Mouse (Mus musculus) liver, embryonic 16.5 days (tissue): ENCODE data around the gene Spsb1. TPM values are rescaled to one million over a fixed set of nuclear protein-coding genes. Genes with fewer than 3 reads are reported as not detected.

Source experiments
- ATAC-seq: fragments of 200-750 bp; cut with Nextera tagmentation; 2 replicates; pipeline ENCODE4 v1.8.0; 2017; ENCODE audit warnings: low read depth, mild to moderate bottlenecking, moderate number of reproducible peaks, moderate library complexity
- H3K27ac ChIP-seq: fragments of 300-500 bp; sonication (generic); 2 replicates; pipeline ENCODE4 v1.5.1; 2014; ENCODE audit warnings: mild to moderate bottlenecking, low read length
- H3K27me3 ChIP-seq: fragments of 300-500 bp; sonication (generic); 2 replicates; pipeline ENCODE4 v1.6.1; 2014; ENCODE audit warnings: low read depth, low read length, mixed read lengths; ENCODE audit not compliant: control insufficient read depth, insufficient read depth
- H3K36me3 ChIP-seq: fragments of 300-500 bp; sonication (generic); 2 replicates; pipeline ENCODE4 v1.6.1; 2014; ENCODE audit warnings: mild to moderate bottlenecking; ENCODE audit not compliant: control insufficient read depth, insufficient read depth
- H3K4me1 ChIP-seq: fragments of 300-500 bp; sonication (generic); 2 replicates; pipeline ENCODE4 v1.6.1; 2014; ENCODE audit warnings: low read depth, low read length, mixed read lengths; ENCODE audit not compliant: control insufficient read depth
- H3K4me2 ChIP-seq: fragments of 300-500 bp; sonication (generic); 2 replicates; pipeline ENCODE4 v1.6.1; 2014; ENCODE audit warnings: low read depth, low read length, mixed read lengths
- H3K4me3 ChIP-seq: fragments of 300-500 bp; sonication (generic); 2 replicates; pipeline ENCODE4 v1.5.1; 2014; ENCODE audit warnings: low read depth, mild to moderate bottlenecking, low read length
- H3K9ac ChIP-seq: fragments of 300-500 bp; sonication (generic); 2 replicates; pipeline ENCODE4 v1.6.1; 2014; ENCODE audit warnings: low read depth, low read length
- H3K9me3 ChIP-seq: fragments of 300-500 bp; sonication (generic); replicated peaks from 2 replicates; pipeline ENCODE4 v1.6.1; 2016; ENCODE audit warnings: low read length; ENCODE audit not compliant: control insufficient read depth
- WGBS: fragments of 180-500 bp; shearing (Covaris S2); extraction: QIAGEN DNeasy Blood & Tissue Kit; methylation state at CpG from one replicate; pipeline ENCODE4 v1.1.7; 2014; ENCODE audit not compliant: insufficient replicate concordance; 5-methylcytosine and 5-hydroxymethylcytosine counted together
- polyA plus RNA-seq: library from polyadenylated mRNA; unstranded; fragments of >200 nt; fragmentation: Nextera tagmentation; extraction: Ambion mirVana; gene quantifications from 2 replicates; pipeline ENCODE4 v1.2.1, GENCODE M21; 2015

The Spsb1 gene
- polyA plus RNA-seq, 1 experiment from 2014 or later = 0.89 TPM

DNA sequence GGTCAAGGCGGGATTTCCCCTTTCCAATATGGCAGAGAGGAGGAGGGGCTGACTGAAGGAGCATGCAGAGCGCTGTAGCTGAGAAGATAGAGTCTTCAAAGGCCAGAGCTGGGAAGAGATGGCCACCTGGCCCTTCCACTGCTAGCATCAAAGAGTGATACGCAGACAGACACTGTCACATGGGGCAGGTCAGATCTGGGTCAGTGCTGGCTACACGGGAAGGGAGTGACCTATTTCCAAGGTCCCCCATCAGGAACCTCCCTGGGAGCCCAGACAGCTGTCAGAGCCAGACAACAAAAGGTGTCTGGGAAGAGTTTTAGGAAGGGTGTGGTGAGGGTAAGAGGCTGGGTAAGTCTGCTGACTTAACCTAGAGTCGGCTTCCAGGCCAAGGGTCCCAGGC is 17.9 kb downstream of the Spsb1 start:
- no peak overlapping the region for H3K27ac ChIP-seq
- no peaks in the 10 kb centered on the region for H3K36me3 ChIP-seq
- H3K9ac ChIP-seq = no peak overlapping the region
- no peaks in the 10 kb centered on the region for H3K4me1 ChIP-seq
- H3K4me3 ChIP-seq = no peak overlapping the region
- H3K4me2 ChIP-seq = no peak overlapping the region
- no peaks in the 10 kb centered on the region; the same call in 1 of the 2 replicates for H3K27me3 ChIP-seq
- ATAC-seq = no peak
- no peaks in the 10 kb centered on the region for H3K9me3 ChIP-seq
- WGBS = 48% methylated on average over 5 of the region's 5 CpGs

DNA sequence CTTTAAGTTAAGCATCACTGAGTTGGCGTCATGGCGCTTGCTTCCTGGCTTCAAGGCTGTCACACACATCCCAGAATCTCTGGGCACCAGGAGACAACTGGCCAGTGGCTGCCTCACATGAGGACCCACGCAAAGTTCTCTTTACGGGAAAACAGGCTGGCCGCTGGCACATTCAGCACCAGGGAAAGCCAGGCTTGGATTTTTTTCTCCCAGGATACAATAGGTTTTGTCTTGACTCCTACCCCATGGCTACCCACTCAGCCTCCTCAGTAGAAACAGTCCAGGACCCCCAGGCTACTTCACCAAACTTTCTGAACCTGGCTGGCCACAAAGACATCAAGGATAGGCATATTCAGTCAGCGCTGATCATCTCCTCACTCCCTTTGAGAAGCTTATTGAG is 19.4 kb downstream of the Spsb1 start:
- H3K4me2 ChIP-seq = no peak overlapping the region
- no peaks in the 10 kb centered on the region for H3K4me1 ChIP-seq
- no peaks in the 10 kb centered on the region; the same call in 1 of the 2 replicates for H3K27me3 ChIP-seq
- H3K36me3 ChIP-seq = no peaks in the 10 kb centered on the region
- no peak overlapping the region for H3K9ac ChIP-seq
- no peak for ATAC-seq
- H3K4me3 ChIP-seq = no peak overlapping the region
- H3K27ac ChIP-seq = no peak overlapping the region
- H3K9me3 ChIP-seq = no peaks in the 10 kb centered on the region
- WGBS = 66% methylated on average over 6 of the region's 6 CpGs

DNA sequence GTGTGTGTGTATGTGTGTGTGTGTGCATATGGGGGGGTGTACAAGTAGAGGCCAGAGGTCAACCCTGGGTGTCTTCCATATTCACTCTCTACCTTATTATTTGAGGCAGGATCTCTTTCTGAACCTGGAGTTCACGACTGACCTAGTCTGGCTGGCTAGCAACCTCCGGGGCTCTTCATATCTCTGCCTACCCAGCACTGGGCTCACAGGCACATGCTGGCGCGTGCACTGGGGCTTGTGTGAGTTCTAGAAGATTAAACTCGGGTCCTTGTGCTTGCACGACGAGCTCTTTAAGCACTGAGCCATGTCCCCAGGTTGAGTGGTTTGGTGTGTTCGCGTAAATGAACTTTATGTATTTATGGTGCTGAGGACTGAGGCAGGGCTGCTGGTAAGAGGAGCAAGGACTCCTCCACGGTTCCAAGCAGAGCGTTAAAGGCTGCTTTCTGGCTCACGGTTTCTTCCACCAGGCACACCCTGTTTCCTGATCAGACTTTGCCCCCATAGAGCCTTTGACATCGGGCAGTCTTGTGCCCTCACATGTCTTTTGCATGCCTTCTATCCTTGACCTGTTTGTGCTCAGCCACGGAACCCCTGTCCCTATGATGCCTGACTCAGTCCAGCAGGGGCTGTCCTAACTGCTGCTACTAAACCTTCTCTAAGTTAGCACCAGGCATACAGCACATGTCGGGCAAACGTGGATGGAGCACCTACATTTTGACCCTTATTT is 21.2 kb downstream of the Spsb1 start:
- Histone ChIP-seq H3K9me3 (no peaks in the 10 kb centered on the region), H3K4me1 (no peaks in the 10 kb centered on the region), H3K27me3 (no peaks in the 10 kb centered on the region; the same call in 1 of the 2 replicates), H3K4me2 (no peak overlapping the region), H3K9ac (no peak overlapping the region), H3K4me3 (no peak overlapping the region), H3K36me3 (no peaks in the 10 kb centered on the region), H3K27ac (no peak overlapping the region)
- no peak for ATAC-seq
- WGBS = 62% methylated on average over 16 of the region's 16 CpGs

DNA sequence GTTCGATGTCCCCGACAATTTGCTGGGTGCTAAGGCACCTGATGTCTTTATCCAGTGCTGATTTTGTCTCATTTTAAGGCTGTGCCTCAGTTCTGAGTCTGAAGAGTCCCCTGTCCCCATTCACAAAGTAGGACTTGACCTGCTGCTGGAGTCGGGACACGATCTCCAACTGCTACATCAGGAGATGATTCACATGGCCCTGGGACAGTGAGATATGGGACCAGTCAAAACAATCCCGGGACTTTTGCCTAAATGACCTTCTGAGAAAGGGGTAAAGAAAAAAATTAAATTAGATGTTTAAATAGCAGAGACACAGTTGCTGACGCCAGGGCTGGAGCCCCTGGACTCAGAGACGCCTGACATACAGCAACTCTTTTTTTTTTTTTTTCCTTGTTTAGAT is 21.8 kb downstream of the Spsb1 start:
- 69% methylated on average over 7 of the region's 7 CpGs for whole genome bisulfite sequencing
- H3K36me3 ChIP-seq = no peaks in the 10 kb centered on the region
- H3K27ac ChIP-seq = no peak overlapping the region
- H3K4me2 ChIP-seq = no peak overlapping the region
- ATAC-seq = no peak
- no peaks in the 10 kb centered on the region; the same call in 1 of the 2 replicates for H3K27me3 ChIP-seq
- no peaks in the 10 kb centered on the region for H3K4me1 ChIP-seq
- H3K9me3 ChIP-seq = no peaks in the 10 kb centered on the region
- no peak overlapping the region for H3K4me3 ChIP-seq
- no peak overlapping the region for H3K9ac ChIP-seq

DNA sequence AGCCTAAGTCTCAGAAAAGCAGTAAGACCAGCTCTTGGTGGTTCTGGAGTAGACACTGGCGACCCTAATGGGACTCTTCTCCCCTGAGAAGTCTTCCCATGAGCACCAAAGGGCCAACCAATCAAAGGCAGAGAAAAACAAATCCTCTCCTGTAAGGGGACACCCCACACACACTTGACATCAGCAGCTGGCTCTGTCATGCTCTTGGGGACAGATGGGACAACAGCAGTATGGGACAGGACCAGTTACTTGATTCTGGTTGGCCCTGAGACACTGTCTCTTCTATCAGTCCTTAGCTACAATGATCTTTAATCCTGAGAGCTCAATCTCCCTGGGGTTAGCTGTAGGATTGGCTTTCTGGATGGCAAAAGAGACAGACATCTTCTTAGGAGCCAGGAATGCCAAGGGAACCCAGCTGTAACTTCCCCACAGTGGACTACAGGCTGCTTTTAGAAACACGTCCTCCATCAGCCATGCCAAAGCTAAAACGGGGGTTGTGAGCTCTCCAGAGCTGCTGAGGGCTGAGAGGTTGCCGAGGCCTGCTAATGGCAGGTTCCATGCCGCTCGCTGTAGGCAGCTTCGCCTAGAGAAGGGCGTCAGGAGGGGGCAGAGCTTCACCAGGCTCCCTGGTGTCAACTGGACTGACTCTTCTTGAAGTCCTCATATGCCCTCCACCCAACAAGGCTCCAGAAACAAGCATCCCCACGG is 22.6 kb downstream of the Spsb1 start:
- Histone ChIP-seq H3K4me3 (no peak overlapping the region), H3K4me1 (no peaks in the 10 kb centered on the region), H3K36me3 (no peaks in the 10 kb centered on the region), H3K27me3 (no peaks in the 10 kb centered on the region; the same call in 1 of the 2 replicates), H3K9ac (no peak overlapping the region), H3K4me2 (no peak overlapping the region), H3K27ac (no peak overlapping the region), H3K9me3 (no peaks in the 10 kb centered on the region)
- 60% methylated on average over 9 of the region's 9 CpGs for whole genome bisulfite sequencing
- ATAC-seq = no peak

DNA sequence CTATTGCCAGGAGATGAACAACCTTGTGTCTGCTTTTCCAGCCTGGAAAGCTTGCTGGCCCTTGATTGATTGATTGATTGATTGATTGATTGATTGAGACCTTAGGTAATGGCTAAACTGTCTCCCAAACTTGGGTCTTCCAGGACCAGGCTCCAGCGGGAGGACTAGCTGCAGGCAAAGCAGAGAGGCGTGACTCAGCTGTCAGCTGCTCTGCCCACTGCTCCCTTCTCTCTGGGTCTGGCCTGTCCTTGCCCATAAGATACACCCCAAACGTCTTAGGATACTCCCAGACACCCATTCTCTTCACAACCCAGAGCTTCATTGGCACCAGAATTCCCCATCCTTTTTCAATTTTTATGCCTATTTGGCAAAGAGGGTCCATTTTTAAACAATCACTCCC is 24.1 kb downstream of the Spsb1 start:
- Histone ChIP-seq H3K9me3 (no peaks in the 10 kb centered on the region), H3K27ac (no peak overlapping the region), H3K4me1 (no peaks in the 10 kb centered on the region), H3K27me3 (no peaks in the 10 kb centered on the region; the same call in 1 of the 2 replicates), H3K9ac (no peak overlapping the region), H3K4me3 (no peak overlapping the region), H3K36me3 (no peaks in the 10 kb centered on the region), H3K4me2 (no peak overlapping the region)
- no peak for ATAC-seq
- 46% methylated on average over 3 of the region's 3 CpGs for WGBS

DNA sequence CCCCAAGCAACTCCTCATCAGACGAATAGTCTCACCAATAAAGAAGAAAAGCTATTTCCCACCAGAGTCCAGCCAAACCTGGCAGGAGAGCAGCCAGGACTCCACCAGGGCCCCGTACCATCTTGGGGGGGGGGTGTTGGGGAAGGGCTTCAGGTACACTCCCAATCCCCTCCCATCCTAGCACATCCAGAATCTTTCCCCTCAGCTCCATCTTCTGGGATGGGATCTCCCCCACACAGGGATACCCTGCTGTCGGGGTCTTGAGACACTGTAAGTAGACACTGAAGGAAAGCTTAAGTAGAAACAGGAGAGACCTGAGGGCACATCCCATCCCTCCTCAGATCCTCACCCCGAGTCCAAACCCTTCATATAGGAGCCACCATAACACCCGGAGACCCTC is 31.8 kb downstream of the Spsb1 start:
- Histone ChIP-seq H3K4me3 (no peak overlapping the region), H3K4me2 (no peak overlapping the region), H3K36me3 (no peaks in the 10 kb centered on the region), H3K9me3 (no peaks in the 10 kb centered on the region), H3K9ac (no peak overlapping the region), H3K27ac (no peak overlapping the region), H3K27me3 (no peaks in the 10 kb centered on the region), H3K4me1 (no peaks in the 10 kb centered on the region)
- 62% methylated on average over 4 of the region's 5 CpGs for WGBS
- ATAC-seq = no peak

DNA sequence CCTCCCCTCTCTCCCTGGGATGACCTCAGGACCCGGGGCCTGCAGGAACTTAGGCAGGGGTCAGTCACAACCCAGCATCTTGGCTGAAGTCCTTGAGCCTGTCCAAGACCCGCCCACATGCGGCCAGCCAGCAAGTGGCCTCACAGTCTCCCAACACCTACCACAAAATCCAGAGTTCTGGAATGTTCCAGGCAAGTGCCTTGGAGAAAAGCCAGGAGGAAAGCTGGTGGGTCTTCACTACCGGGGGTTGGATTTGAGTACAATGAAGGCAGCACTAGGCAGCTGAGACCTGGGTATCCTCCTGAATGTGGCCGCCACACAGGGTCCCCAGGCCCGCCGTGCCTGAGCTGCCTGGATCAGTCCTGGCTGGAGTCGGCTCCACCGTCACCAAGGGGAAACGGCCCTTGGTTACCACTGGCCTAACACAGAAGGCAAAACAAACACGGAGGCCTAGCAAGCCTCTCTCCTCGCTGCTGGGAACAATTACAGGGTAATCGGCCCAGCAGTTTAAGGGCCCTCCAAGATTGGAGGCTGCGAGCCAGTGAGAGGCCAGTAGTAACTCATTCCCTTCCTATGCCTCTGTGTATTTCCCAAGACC is 32.6 kb downstream of the Spsb1 start:
- no peaks in the 10 kb centered on the region for H3K4me1 ChIP-seq
- no peak overlapping the region for H3K4me2 ChIP-seq
- H3K4me3 ChIP-seq = no peak overlapping the region
- H3K36me3 ChIP-seq = no peaks in the 10 kb centered on the region
- WGBS = 37% methylated on average over 14 of the region's 14 CpGs
- H3K9ac ChIP-seq = no peak overlapping the region
- ATAC-seq = no peak
- no peaks in the 10 kb centered on the region for H3K9me3 ChIP-seq
- no peak overlapping the region for H3K27ac ChIP-seq
- no peaks in the 10 kb centered on the region for H3K27me3 ChIP-seq

DNA sequence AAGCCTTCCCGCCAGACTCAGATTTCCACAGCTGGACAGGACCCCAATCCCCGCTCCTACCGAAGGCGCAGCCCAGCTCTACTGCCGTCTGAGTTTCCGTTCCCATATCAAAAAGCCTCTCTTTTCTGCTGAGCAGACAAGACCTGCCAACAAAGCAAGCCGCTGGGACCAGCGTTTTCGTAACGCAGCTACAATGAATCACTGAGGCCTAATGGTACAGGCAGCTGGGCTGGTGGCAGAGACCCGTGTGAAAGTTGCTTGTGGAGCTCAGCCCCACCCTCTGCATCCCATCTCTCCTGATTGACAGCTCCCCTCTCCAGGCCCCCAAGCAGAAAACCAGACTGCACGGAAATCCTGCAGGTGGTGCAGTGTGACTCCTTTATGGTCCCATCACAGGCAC is 34.0 kb downstream of the Spsb1 start:
- Histone ChIP-seq H3K4me3 (no peak overlapping the region), H3K4me1 (no peaks in the 10 kb centered on the region), H3K4me2 (no peak overlapping the region), H3K9me3 (no peaks in the 10 kb centered on the region), H3K27ac (no peak overlapping the region), H3K27me3 (no peaks in the 10 kb centered on the region), H3K36me3 (no peaks in the 10 kb centered on the region), H3K9ac (no peak overlapping the region)
- 55% methylated on average over 12 of the region's 12 CpGs for WGBS
- no peak for ATAC-seq
